Mouse (Mus musculus) forebrain, embryonic 16.5 days (tissue): ENCODE measurements at regions not wholly inside any gene's neighbourhood (a gene's known extent, or its start where the extent isn't known, plus 50 kb on each side); places are given as distances from the start of the nearest gene placed in this dataset.

Source experiments
- ATAC-seq: fragments of 200-750 bp; cut with Nextera tagmentation; 2 replicates; pipeline ENCODE4 v1.8.0; 2017; ENCODE audit warnings: mild to moderate bottlenecking, moderate library complexity
- H3K27ac ChIP-seq: fragments of 300-500 bp; sonication (generic); 2 replicates; pipeline ENCODE4 v1.5.1; 2014; ENCODE audit warnings: low read length, control low read depth
- H3K27me3 ChIP-seq: fragments of 300-500 bp; sonication (generic); replicated peaks from 2 replicates; pipeline ENCODE4 v1.6.1; 2014; ENCODE audit warnings: low read length; ENCODE audit not compliant: control insufficient read depth, insufficient read depth
- H3K36me3 ChIP-seq: fragments of 300-500 bp; sonication (generic); 2 replicates; pipeline ENCODE4 v1.6.1; 2014; ENCODE audit not compliant: control insufficient read depth, insufficient read depth
- H3K4me1 ChIP-seq: fragments of 300-500 bp; sonication (generic); replicated peaks from 2 replicates; pipeline ENCODE4 v1.6.1; 2014; ENCODE audit warnings: low read length; ENCODE audit not compliant: control insufficient read depth, insufficient read depth
- H3K4me2 ChIP-seq: fragments of 300-500 bp; sonication (generic); 2 replicates; pipeline ENCODE4 v1.6.1; 2014; ENCODE audit warnings: mild to moderate bottlenecking, low read length, control low read depth
- H3K4me3 ChIP-seq: fragments of 300-500 bp; sonication (generic); replicated peaks from 2 replicates; pipeline ENCODE4 v1.5.1; 2014; ENCODE audit warnings: mild to moderate bottlenecking, low read length, control low read depth
- H3K9ac ChIP-seq: fragments of 300-500 bp; sonication (generic); replicated peaks from 2 replicates; pipeline ENCODE4 v1.6.1; 2014; ENCODE audit warnings: low read depth, low read length, control low read depth
- H3K9me3 ChIP-seq: fragments of 300-500 bp; sonication (generic); 2 replicates; pipeline ENCODE4 v1.6.1; 2016; ENCODE audit warnings: low read length; ENCODE audit not compliant: control insufficient read depth
- WGBS: fragments of 180-500 bp; shearing (Covaris S2); extraction: QIAGEN DNeasy Blood & Tissue Kit; methylation state at CpG from one replicate; pipeline ENCODE4 v1.1.7; 2014; 5-methylcytosine and 5-hydroxymethylcytosine counted together

- H3K9me3 ChIP-seq = no peaks in the 10 kb centered on the region
- peak; percentile 48; the same call in 1 of the 2 replicates for ATAC-seq
- peaks cover 5% of the 10 kb centered on the region; the same call in 1 of the 2 replicates for H3K4me1 ChIP-seq
- WGBS = 49% methylated on average over 4 of the region's 4 CpGs
- H3K4me2 ChIP-seq = no peak overlapping the region
- no peak overlapping the region for H3K9ac ChIP-seq
- no peaks in the 10 kb centered on the region for H3K27me3 ChIP-seq
- H3K27ac ChIP-seq = 0 out of 2 replicates have a peak overlapping the region, but pooled peaks have one; percentile 4
- no peaks in the 10 kb centered on the region for H3K36me3 ChIP-seq
- no peak overlapping the region for H3K4me3 ChIP-seq
These were observed 83.1 kb upstream of the Foxq1 start for GRCm38 (mm10) chr13:31472804-31473203.

GRCm38 (mm10) chr13:31473275-31473674, 82.7 kb upstream of the Foxq1 start:
- ATAC-seq = no peak
- H3K9ac ChIP-seq = no peak overlapping the region
- 93% methylated on average over 1 of the region's 1 CpGs for WGBS
- no peaks in the 10 kb centered on the region for H3K9me3 ChIP-seq
- H3K4me1 ChIP-seq = peaks cover 5% of the 10 kb centered on the region; the same call in 1 of the 2 replicates
- no peak overlapping the region for H3K27ac ChIP-seq
- no peaks in the 10 kb centered on the region for H3K27me3 ChIP-seq
- H3K4me3 ChIP-seq = no peak overlapping the region
- no peak overlapping the region for H3K4me2 ChIP-seq
- H3K36me3 ChIP-seq = no peaks in the 10 kb centered on the region

DNA sequence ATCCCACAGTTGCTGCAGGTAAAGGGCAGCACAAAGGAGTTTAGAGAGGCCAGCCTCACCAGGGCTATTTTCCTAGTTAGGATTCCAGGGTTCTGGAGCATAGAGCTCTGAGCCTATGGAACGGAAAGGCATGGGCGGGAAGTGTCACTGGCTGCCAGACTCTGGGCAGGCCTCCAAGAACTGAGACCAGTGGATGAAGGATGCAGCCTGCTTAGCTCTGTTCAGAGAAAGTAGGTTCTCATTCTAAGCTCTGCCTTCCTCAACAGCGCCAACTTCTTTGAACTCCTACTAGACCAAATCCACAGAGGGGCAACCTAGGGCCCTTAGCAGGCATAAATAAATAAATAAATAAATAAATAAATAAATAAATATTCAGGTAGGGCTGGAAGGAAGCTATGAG, 80.1 kb upstream of the Foxq1 start:
- Histone ChIP-seq H3K4me1 (peaks cover 5% of the 10 kb centered on the region; the same call in 1 of the 2 replicates), H3K4me3 (no peak overlapping the region), H3K9me3 (no peaks in the 10 kb centered on the region), H3K9ac (no peak overlapping the region), H3K36me3 (no peaks in the 10 kb centered on the region), H3K4me2 (no peak overlapping the region), H3K27me3 (no peaks in the 10 kb centered on the region), H3K27ac (no peak overlapping the region)
- ATAC-seq = no peak
- 55% methylated on average over 3 of the region's 3 CpGs for WGBS

GRCm38 (mm10) chr13:31477171-31477867, 78.6 kb upstream of the Foxq1 start:
- Histone ChIP-seq H3K4me1 (peaks cover 3% of the 10 kb centered on the region; the same call in 1 of the 2 replicates), H3K4me3 (no peak overlapping the region), H3K27ac (no peak overlapping the region), H3K27me3 (no peaks in the 10 kb centered on the region), H3K4me2 (no peak overlapping the region), H3K9ac (no peak overlapping the region), H3K36me3 (no peaks in the 10 kb centered on the region), H3K9me3 (no peaks in the 10 kb centered on the region)
- 46% methylated on average over 1 of the region's 1 CpGs for WGBS
- no peak for ATAC-seq

DNA sequence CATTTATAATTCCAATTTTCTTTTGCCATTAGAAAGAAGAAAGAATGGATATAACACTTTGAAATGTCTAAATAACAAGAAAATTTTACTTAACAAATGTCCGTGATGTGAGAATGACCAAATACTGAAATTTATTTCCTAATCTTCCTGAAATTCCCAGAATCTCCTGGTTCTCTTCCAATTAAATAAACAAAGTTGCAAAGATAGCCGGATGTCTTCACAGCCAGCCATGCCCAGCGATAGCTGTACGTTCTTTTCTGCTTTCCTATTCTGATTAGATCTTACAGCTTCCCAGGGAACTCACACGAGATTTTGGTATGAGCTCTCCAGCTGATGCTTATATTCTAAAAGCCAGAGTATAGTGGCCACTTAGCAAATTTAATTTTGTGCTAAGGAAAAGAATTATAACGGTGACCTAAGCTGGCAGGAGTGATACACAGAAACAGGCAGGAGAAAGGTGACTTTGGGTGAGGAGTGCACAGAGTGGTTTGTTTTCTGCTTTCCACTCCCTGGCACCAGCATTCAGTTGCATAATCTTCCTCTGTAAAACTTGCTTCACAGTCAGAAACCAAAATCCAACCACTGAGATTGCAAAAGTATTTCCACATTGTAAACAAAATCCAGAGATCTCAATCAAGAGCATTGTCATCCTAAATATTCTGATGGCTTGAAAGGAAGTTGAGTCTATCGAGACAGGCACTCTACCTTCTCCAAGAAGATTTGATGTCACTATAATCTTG, 74.7 kb upstream of the Foxq1 start:
- H3K4me2 ChIP-seq = no peak overlapping the region
- H3K27ac ChIP-seq = no peak overlapping the region
- no peak for ATAC-seq
- no peaks in the 10 kb centered on the region for H3K9me3 ChIP-seq
- H3K9ac ChIP-seq = no peak overlapping the region
- H3K27me3 ChIP-seq = no peaks in the 10 kb centered on the region
- no peaks in the 10 kb centered on the region for H3K36me3 ChIP-seq
- 87% methylated on average over 7 of the region's 7 CpGs for WGBS
- no peaks in the 10 kb centered on the region for H3K4me1 ChIP-seq
- H3K4me3 ChIP-seq = no peak overlapping the region

DNA sequence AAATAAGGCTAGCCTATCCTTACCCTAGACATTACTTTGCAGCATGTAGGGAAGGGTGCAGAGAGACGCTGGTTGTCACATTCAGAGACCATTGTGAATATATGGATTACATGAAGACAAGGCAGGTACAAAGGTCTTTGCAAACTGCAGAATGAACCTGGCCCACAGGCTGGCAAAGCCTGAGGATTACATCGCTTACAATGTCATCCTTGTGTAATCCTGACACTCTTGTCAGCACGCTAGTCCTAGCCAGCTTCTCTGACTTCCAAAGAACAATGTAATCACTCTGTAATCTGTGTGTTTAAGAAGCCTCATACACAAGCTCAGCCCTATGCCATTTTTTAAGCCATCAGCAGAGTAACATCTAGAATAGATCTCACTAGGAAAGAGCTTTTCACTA, 69.6 kb upstream of the Foxq1 start:
- no peaks in the 10 kb centered on the region for H3K4me1 ChIP-seq
- H3K9ac ChIP-seq = no peak overlapping the region
- H3K27ac ChIP-seq = no peak overlapping the region
- 86% methylated on average over 3 of the region's 3 CpGs for WGBS
- no peaks in the 10 kb centered on the region for H3K27me3 ChIP-seq
- no peak overlapping the region for H3K4me3 ChIP-seq
- no peak overlapping the region for H3K4me2 ChIP-seq
- ATAC-seq = no peak
- no peaks in the 10 kb centered on the region for H3K9me3 ChIP-seq
- H3K36me3 ChIP-seq = no peaks in the 10 kb centered on the region

DNA sequence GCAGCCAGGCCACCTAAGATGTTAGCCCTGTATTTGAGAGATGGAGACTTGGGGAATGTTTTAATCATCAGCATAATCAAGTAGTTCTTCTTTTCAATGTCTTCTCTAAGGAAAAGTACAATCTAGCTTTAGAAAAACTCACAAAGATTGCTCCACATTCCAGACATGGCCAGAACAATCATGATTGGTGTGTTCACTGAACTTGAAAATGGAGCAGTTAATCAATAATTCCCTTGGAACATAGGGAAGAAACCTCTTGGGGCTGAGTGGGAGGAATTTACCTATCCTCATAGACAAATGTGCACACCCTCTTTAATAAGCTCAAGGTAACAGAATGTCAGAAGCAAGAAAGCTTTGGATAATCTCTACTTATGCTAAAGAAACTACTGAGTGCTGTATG, 67.7 kb upstream of the Foxq1 start:
- H3K27me3 ChIP-seq = no peaks in the 10 kb centered on the region
- H3K27ac ChIP-seq = no peak overlapping the region
- no peaks in the 10 kb centered on the region for H3K36me3 ChIP-seq
- no peak for ATAC-seq
- no peaks in the 10 kb centered on the region for H3K4me1 ChIP-seq
- no peak overlapping the region for H3K4me2 ChIP-seq
- H3K4me3 ChIP-seq = no peak overlapping the region
- no peak overlapping the region for H3K9ac ChIP-seq
- H3K9me3 ChIP-seq = no peaks in the 10 kb centered on the region

GRCm38 (mm10) chr13:31503191-31503590, 52.7 kb upstream of the Foxq1 start:
- no peak overlapping the region for H3K27ac ChIP-seq
- WGBS = 86% methylated on average over 10 of the region's 10 CpGs
- no peak overlapping the region for H3K4me2 ChIP-seq
- no peak for ATAC-seq
- H3K36me3 ChIP-seq = no peaks in the 10 kb centered on the region
- no peaks in the 10 kb centered on the region for H3K9me3 ChIP-seq
- no peak overlapping the region for H3K4me3 ChIP-seq
- no peak overlapping the region for H3K9ac ChIP-seq
- H3K4me1 ChIP-seq = no peaks in the 10 kb centered on the region
- H3K27me3 ChIP-seq = no peaks in the 10 kb centered on the region

- Histone ChIP-seq H3K27ac (no peak overlapping the region), H3K4me3 (no peak overlapping the region), H3K9ac (no peak overlapping the region), H3K4me2 (no peak overlapping the region), H3K9me3 (no peaks in the 10 kb centered on the region), H3K36me3 (no peaks in the 10 kb centered on the region), H3K4me1 (no peaks in the 10 kb centered on the region), H3K27me3 (no peaks in the 10 kb centered on the region)
- ATAC-seq = no peak
- 91% methylated on average over 10 of the region's 11 CpGs for WGBS
These were observed 52.1 kb upstream of the Foxq1 start for GRCm38 (mm10) chr13:31503832-31504231.
